Mouse (Mus musculus): ENCODE results near the gene Smad1.

The Smad1 gene

GRCm38 (mm10) chr8:79384276-79385271 is 14.7 kb downstream of the Smad1 start:
- no peak for DNase-seq (ENCODE audit: low read depth, low spot score)

- no peak for DNase-seq (ENCODE audit: low read depth, low spot score)
These were observed 16.5 kb downstream of the Smad1 start for GRCm38 (mm10) chr8:79382857-79383262.

- no peak for DNase-seq (ENCODE audit: low read depth, low spot score)
These were observed 17.5 kb downstream of the Smad1 start for GRCm38 (mm10) chr8:79381771-79382170.

GRCm38 (mm10) chr8:79380386-79380785 is 18.9 kb downstream of the Smad1 start:
- no peak for DNase-seq (ENCODE audit: low read depth, low spot score)

GRCm38 (mm10) chr8:79379971-79380370 is 19.3 kb downstream of the Smad1 start:
- DNase-seq (ENCODE audit: low read depth, low spot score): no peak

- DNase-seq (ENCODE audit: low read depth, low spot score): no peak
These were observed 22.7 kb downstream of the Smad1 start for GRCm38 (mm10) chr8:79376648-79377047.

- DNase-seq (ENCODE audit: low read depth, low spot score): no peak
These were observed 23.6 kb downstream of the Smad1 start for GRCm38 (mm10) chr8:79375775-79376123.

- no peak for DNase-seq (ENCODE audit: low read depth, low spot score)
These were observed 24.1 kb downstream of the Smad1 start for GRCm38 (mm10) chr8:79375074-79375774.

GRCm38 (mm10) chr8:79374410-79374809 is 24.9 kb downstream of the Smad1 start:
- DNase-seq (ENCODE audit: low read depth, low spot score): no peak

GRCm38 (mm10) chr8:79373563-79373962 is 25.8 kb downstream of the Smad1 start:
- no peak for DNase-seq (ENCODE audit: low read depth, low spot score)

GRCm38 (mm10) chr8:79372960-79373359 is 26.4 kb downstream of the Smad1 start:
- DNase-seq (ENCODE audit: low read depth, low spot score): no peak

GRCm38 (mm10) chr8:79372521-79372920 is 26.8 kb downstream of the Smad1 start:
- DNase-seq (ENCODE audit: low read depth, low spot score): no peak

GRCm38 (mm10) chr8:79372084-79372483 is 27.2 kb downstream of the Smad1 start:
- no peak for DNase-seq (ENCODE audit: low read depth, low spot score)

- DNase-seq (ENCODE audit: low read depth, low spot score): no peak
These were observed 28.6 kb downstream of the Smad1 start for GRCm38 (mm10) chr8:79370646-79371290.

GRCm38 (mm10) chr8:79369163-79369562 is 30.2 kb downstream of the Smad1 start:
- no peak for DNase-seq (ENCODE audit: low read depth, low spot score)

- no peak for DNase-seq (ENCODE audit: low read depth, low spot score)
These were observed 31.4 kb downstream of the Smad1 start for GRCm38 (mm10) chr8:79367959-79368358.

GRCm38 (mm10) chr8:79367350-79367749 is 32.0 kb downstream of the Smad1 start:
- no peak for DNase-seq (ENCODE audit: low read depth, low spot score)

- no peak for DNase-seq (ENCODE audit: low read depth, low spot score)
These were observed 33.1 kb downstream of the Smad1 start for GRCm38 (mm10) chr8:79366227-79366626.

GRCm38 (mm10) chr8:79365707-79366106 is 33.6 kb downstream of the Smad1 start:
- no peak for DNase-seq (ENCODE audit: low read depth, low spot score)

- DNase-seq (ENCODE audit: low read depth, low spot score): no peak
These were observed 34.5 kb downstream of the Smad1 start for GRCm38 (mm10) chr8:79364806-79365205.

GRCm38 (mm10) chr8:79362430-79362829 is 36.9 kb downstream of the Smad1 start:
- DNase-seq (ENCODE audit: low read depth, low spot score): no peak
